Comparison of ENCODE assay signal across 26 mouse cellular contexts in the genomic region with DNA sequence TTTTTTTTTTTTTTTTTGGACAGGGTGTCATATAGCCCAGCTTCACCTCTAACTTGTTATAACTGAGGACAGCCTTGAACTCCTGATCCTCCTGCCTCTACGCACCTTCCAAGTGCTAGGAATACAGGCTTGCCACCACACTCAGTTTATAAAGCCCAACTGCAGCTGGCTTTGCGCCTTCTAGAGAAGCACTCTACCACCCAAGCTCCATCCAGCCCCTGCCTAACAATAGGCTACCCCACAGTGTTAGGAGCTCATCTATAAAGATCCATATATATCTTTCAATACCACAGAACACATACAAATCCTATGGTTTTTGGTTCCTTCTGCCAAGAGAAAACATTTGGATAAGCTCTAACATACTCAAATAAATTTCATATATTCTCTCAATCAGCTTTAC. TPM values are rescaled to one million over a fixed set of nuclear protein-coding genes. Genes with fewer than 3 reads are reported as not detected.
DNase-seq lines count a peak whose midpoint lies in the region; ATAC-seq and TF ChIP-seq lines count a peak whose summit lies in the region.
"Had no signal": no experiment of that assay in that cellular context is flagged by ENCODE, and none has a peak within 500 bp of the region (broad histone marks: within the 10 kb centered on the region; RNA-seq: fewer than 3 reads in every experiment).

No protein-coding gene starts in this region.

- intact Hi-C loops in left cerebral cortex, adult 2 months (cut with DNase I), result loop anchor here (2.0 kb wide), 1 partner anchor 30 kb away; the partner anchor contains the start of gene Stxbp1
- intact Hi-C loops in left cerebral cortex, postnatal 10 days (cut with DNase I), result no loop called here

- ATAC-seq in forebrain, embryonic 16.5 days, result peak; percentile 66; the same call in 1 of the 2 replicates
- ATAC-seq: intestine, embryonic 16.5 days; liver, postnatal 0 days; Patski had no signal

- H3K4me2 ChIP-seq in forebrain, embryonic 16.5 days (ENCODE audit: low read length), result no peak overlapping the region
- H3K4me2 ChIP-seq: embryonic facial prominence, embryonic 12.5 days; heart, embryonic 15.5 days; hindbrain, embryonic 14.5 days; liver, embryonic 11.5 days; neural tube, embryonic 15.5 days had no signal

- 60% methylated on average over 2 of the region's 2 CpGs for WGBS in forebrain, embryonic 16.5 days

- H3K36me3 ChIP-seq in forebrain, embryonic 16.5 days (ENCODE audit: control insufficient read depth, insufficient read depth), result peaks cover 19% of the 10 kb centered on the region
- H3K36me3 ChIP-seq: stomach, embryonic 15.5 days had no signal

- TF ChIP-seq CTCF in left cerebral cortex, adult 2 months (IDR thresholded peaks at IDR 0.05), result no peak
- TF ChIP-seq CTCF in brain, embryonic 14.5 days (IDR thresholded peaks at IDR 0.05; ENCODE audit: borderline replicate concordance, extremely low read depth, insufficient read depth, insufficient read length), result no peak

- H3K9me3 ChIP-seq in forebrain, embryonic 16.5 days (ENCODE audit: control insufficient read depth, low read length), result no peaks in the 10 kb centered on the region
- H3K9me3 ChIP-seq: embryonic facial prominence, embryonic 12.5 days; heart, embryonic 15.5 days; neural tube, embryonic 15.5 days; stomach, embryonic 15.5 days had no signal

- no peak overlapping the region for H3K4me3 ChIP-seq in left cerebral cortex, adult 2 months
- no peak overlapping the region for H3K4me3 ChIP-seq in forebrain, embryonic 16.5 days (replicated peaks; ENCODE audit: low read length)
- H3K4me3 ChIP-seq: embryonic facial prominence, embryonic 12.5 days; heart, embryonic 15.5 days; neural tube, embryonic 15.5 days; stomach, embryonic 15.5 days had no signal

- peaks cover 12% of the 10 kb centered on the region for H3K4me1 ChIP-seq in forebrain, embryonic 16.5 days (replicated peaks; ENCODE audit: control insufficient read depth, insufficient read depth, low read length)
- H3K4me1 ChIP-seq: embryonic facial prominence, embryonic 12.5 days; heart, embryonic 15.5 days; stomach, embryonic 15.5 days had no signal

- DNase-seq in cerebellum, postnatal 25 days, result peak; percentile 44 to 58
- no peak for DNase-seq in cerebellum, adult 9-10 months
- no peak for DNase-seq in left cerebral cortex, adult 2 months (ENCODE audit: extremely low spot score in 1 of 2, low spot score in 2 of 2)
- no peak for DNase-seq in left cerebral cortex, postnatal 10 days (ENCODE audit: extremely low spot score in 1 of 2, low spot score in 2 of 2)
- peak; percentile 49 for DNase-seq in brain, embryonic 14.5 days (ENCODE audit: low read depth)
- no peak for DNase-seq in adrenal gland, postnatal 25 days
- DNase-seq: gastrocnemius, postnatal 36 days; heart, postnatal 36 days; kidney, adult 9 months; kidney, postnatal 14 days; liver, postnatal 0 days; thymus, postnatal 25 days had no signal

- H3K27ac ChIP-seq in left cerebral cortex, adult 2 months, result peak overlapping the region; percentile 68
- H3K27ac ChIP-seq in forebrain, embryonic 16.5 days (ENCODE audit: low read length), result peak overlapping the region; percentile 87
- H3K27ac ChIP-seq: embryonic facial prominence, embryonic 12.5 days; heart, embryonic 15.5 days; stomach, embryonic 15.5 days had no signal

- H3K9ac ChIP-seq in forebrain, embryonic 16.5 days (replicated peaks; ENCODE audit: low read depth, low read length), result no peak overlapping the region
- H3K9ac ChIP-seq: embryonic facial prominence, embryonic 12.5 days; heart, embryonic 15.5 days; hindbrain, embryonic 14.5 days; liver, postnatal 0 days; neural tube, embryonic 15.5 days; stomach, embryonic 15.5 days had no signal

- H3K27me3 ChIP-seq in forebrain, embryonic 16.5 days (replicated peaks; ENCODE audit: control insufficient read depth, insufficient read depth, low read length), result no peaks in the 10 kb centered on the region
- H3K27me3 ChIP-seq: embryonic facial prominence, embryonic 12.5 days; heart, embryonic 15.5 days; neural tube, embryonic 15.5 days; Patski; stomach, embryonic 15.5 days had no signal

- TF ChIP-seq POLR2A in brain, embryonic 14.5 days (IDR thresholded peaks at IDR 0.05; ENCODE audit: borderline replicate concordance, extremely low read depth, insufficient read depth, insufficient read length, poor library complexity, severe bottlenecking), result no peak

RNA-seq across cellular contexts. Expression of gene Stxbp1, which starts 30.5 kb away (rescaled TPM):
- 100 to 1,000 TPM; 947 to 984 TPM for total RNA-seq in left cerebral cortex, adult 2 months (2021)
- total RNA-seq in left cerebral cortex, postnatal 10 days (2021), result 100 to 1,000 TPM; 862 to 881 TPM
- 170 and 238 TPM in 2 replicates for polyA plus RNA-seq in brain, embryonic 14.5 days (2012; rRNA removed)
- polyA plus RNA-seq in forebrain, embryonic 16.5 days (2015; fragmentation: Nextera tagmentation; extraction: Ambion mirVana), result 227 and 251 TPM in 2 replicates
- 15.6 and 22.2 TPM in 2 replicates for total RNA-seq in adrenal gland, postnatal 25 days (2021)

RNA-seq across cellular contexts. Expression of gene Cfap157, which starts 32.3 kb away (rescaled TPM):
- total RNA-seq in left cerebral cortex, adult 2 months (2021), result under 1 TPM; 0.20 to 0.61 TPM
- total RNA-seq in left cerebral cortex, postnatal 10 days (2021), result not detected
- 0.71 and 0.86 TPM in 2 replicates for polyA plus RNA-seq in brain, embryonic 14.5 days (2012; rRNA removed)
- polyA plus RNA-seq in forebrain, embryonic 16.5 days (2015; fragmentation: Nextera tagmentation; extraction: Ambion mirVana), result 0.58 and 0.66 TPM in 2 replicates
- not detected in 2 replicates for total RNA-seq in adrenal gland, postnatal 25 days (2021)
- total RNA-seq: adrenal gland, postnatal 4 days; ES-E14; gastrocnemius, adult 18-20 months; gastrocnemius, postnatal 36 days; heart, adult 8-10 months; heart, postnatal 36 days; megakaryocyte progenitor cell, adult 5-6 weeks had no signal
- polyA plus RNA-seq: liver, postnatal 0 days had no signal

RNA-seq across cellular contexts. Expression of gene Ptrh1, which starts 40.9 kb away (rescaled TPM):
- total RNA-seq in left cerebral cortex, adult 2 months (2021), result 1 to 10 TPM; 7.9 to 9.3 TPM
- total RNA-seq in left cerebral cortex, postnatal 10 days (2021), result 10 to 100 TPM in 1 of 2 experiments, 1 to 10 TPM in 1; 8.4 to 10.3 TPM
- 7.1 and 8.7 TPM in 2 replicates for polyA plus RNA-seq in brain, embryonic 14.5 days (2012; rRNA removed)
- polyA plus RNA-seq in forebrain, embryonic 16.5 days (2015; fragmentation: Nextera tagmentation; extraction: Ambion mirVana), result 5.4 and 6.9 TPM in 2 replicates
- total RNA-seq in adrenal gland, postnatal 25 days (2021), result 5.7 and 5.9 TPM in 2 replicates

RNA-seq across cellular contexts. Expression of gene Ttc16, which starts 41.1 kb away (rescaled TPM):
- under 1 TPM; 0.40 to 0.52 TPM for total RNA-seq in left cerebral cortex, adult 2 months (2021)
- under 1 TPM; 0.22 to 0.36 TPM for total RNA-seq in left cerebral cortex, postnatal 10 days (2021)
- polyA plus RNA-seq in brain, embryonic 14.5 days (2012; rRNA removed), result 1.4 and 1.6 TPM in 2 replicates
- polyA plus RNA-seq in forebrain, embryonic 16.5 days (2015; fragmentation: Nextera tagmentation; extraction: Ambion mirVana), result 0.41 and 0.62 TPM in 2 replicates
- 0.15 and 0.24 TPM in 2 replicates for total RNA-seq in adrenal gland, postnatal 25 days (2021)
- total RNA-seq: gastrocnemius, postnatal 36 days; megakaryocyte progenitor cell, adult 5-6 weeks had no signal

RNA-seq across cellular contexts. Expression of gene Fam129b, which starts 59.4 kb away (rescaled TPM):
- total RNA-seq in left cerebral cortex, adult 2 months (2021), result 10 to 100 TPM; 24.4 to 31.4 TPM
- 10 to 100 TPM; 26.0 to 26.6 TPM for total RNA-seq in left cerebral cortex, postnatal 10 days (2021)
- polyA plus RNA-seq in brain, embryonic 14.5 days (2012; rRNA removed), result 40.2 and 47.0 TPM in 2 replicates
- 36.4 and 41.1 TPM in 2 replicates for polyA plus RNA-seq in forebrain, embryonic 16.5 days (2015; fragmentation: Nextera tagmentation; extraction: Ambion mirVana)
- total RNA-seq in adrenal gland, postnatal 25 days (2021), result 14.0 and 15.2 TPM in 2 replicates

Comparison
In these comparisons a context has a peak if more than half of its experiments do, and no peak if none do; other contexts are left out.
1. DNase-seq: peak in cerebellum, postnatal 25 days (2 of 2) and brain, embryonic 14.5 days (single experiment); none in cerebellum, adult 9-10 months (single experiment), left cerebral cortex, adult 2 months (0 of 2), left cerebral cortex, postnatal 10 days (0 of 2) and adrenal gland, postnatal 25 days (single experiment).
2. RNA of gene Stxbp1, which starts 30.5 kb away (total RNA-seq): 947 to 984 TPM in left cerebral cortex, adult 2 months and 862 to 881 TPM in left cerebral cortex, postnatal 10 days; 15.6 to 22.2 TPM in adrenal gland, postnatal 25 days; every median in the first group is over 10 times any median in the second.